ENCODE assay signal across 9 mouse cellular contexts in genomic region chr10:109664629-109665317, GRCm38 (mm10).
DNase-seq lines count a peak whose midpoint lies in the region; ATAC-seq lines count a peak whose summit lies in the region.
"Had no signal": no experiment of that assay in that cellular context is flagged by ENCODE, and none has a peak within 500 bp of the region (broad histone marks: within the 10 kb centered on the region; RNA-seq: fewer than 3 reads in every experiment).

No protein-coding gene starts in this region.

- peak overlapping the region; percentile 43 for H3K4me2 ChIP-seq in forebrain, embryonic 13.5 days
- H3K4me2 ChIP-seq: liver, embryonic 15.5 days had no signal

- 29% methylated on average over 14 of the region's 14 CpGs for WGBS in forebrain, embryonic 13.5 days

- no peak overlapping the region for H3K27ac ChIP-seq in forebrain, embryonic 13.5 days
- H3K27ac ChIP-seq: liver, embryonic 15.5 days had no signal

- H3K4me3 ChIP-seq in forebrain, embryonic 13.5 days = no peak overlapping the region
- H3K4me3 ChIP-seq: liver, embryonic 15.5 days had no signal

- H3K9me3 ChIP-seq in forebrain, embryonic 13.5 days (replicated peaks) = no peaks in the 10 kb centered on the region
- H3K9me3 ChIP-seq: liver, embryonic 15.5 days had no signal

- H3K4me1 ChIP-seq in forebrain, embryonic 13.5 days = no peaks in the 10 kb centered on the region
- H3K4me1 ChIP-seq: liver, embryonic 15.5 days had no signal

- peak; percentile 70 for ATAC-seq in forebrain, embryonic 13.5 days
- ATAC-seq in hematopoietic stem cell, adult 5-6 weeks (replicated peaks in 1 of 2; ENCODE audit: insufficient read depth in 1 of 2, low FRiP score in 2 of 2, low TSS enrichment in 1 of 2, low read depth in 1 of 2, poor library complexity in 2 of 2, severe bottlenecking in 2 of 2) = peak; percentile 95 to 96
- no peak for ATAC-seq in monocyte, adult 5-6 weeks (replicated peaks; ENCODE audit: insufficient number of reproducible peaks, low FRiP score, low TSS enrichment, poor library complexity, severe bottlenecking)

- no peaks in the 10 kb centered on the region for H3K36me3 ChIP-seq in forebrain, embryonic 13.5 days (ENCODE audit: poor library complexity, severe bottlenecking)
- H3K36me3 ChIP-seq: liver, embryonic 15.5 days had no signal

- H3K9ac ChIP-seq in forebrain, embryonic 13.5 days = no peak overlapping the region
- H3K9ac ChIP-seq: liver, embryonic 15.5 days had no signal

- no peaks in the 10 kb centered on the region for H3K27me3 ChIP-seq in forebrain, embryonic 13.5 days
- H3K27me3 ChIP-seq: liver, embryonic 15.5 days had no signal

- peak; percentile 60 for DNase-seq in MN1 (ENCODE audit: low spot score)
- peak; percentile 19 for DNase-seq in c-Kit-positive CD71-positive TER-119-positive erythroid progenitor cells, embryonic 14.5 days (ENCODE audit: low spot score)
- peak; percentile 79 for DNase-seq in layer of hippocampus, adult 9-11 months
- peak; percentile 73 for DNase-seq in lung, postnatal 10 days
- peak; percentile 45 for DNase-seq in retina, postnatal 7 days (ENCODE audit: low read depth, low spot score)

Comparison
In these comparisons a context has a peak if more than half of its experiments do, and no peak if none do; other contexts are left out.
1. DNase-seq: peak in every context shown above with its lines; median percentile 79 in layer of hippocampus, adult 9-11 months; 73 in lung, postnatal 10 days; 60 in MN1; 45 in retina, postnatal 7 days; 19 in c-Kit-positive CD71-positive TER-119-positive erythroid progenitor cells, embryonic 14.5 days.